Mouse (Mus musculus) left cerebral cortex, postnatal 36 days (tissue): ENCODE data around the gene Vps8. TPM values are rescaled to one million over a fixed set of nuclear protein-coding genes. Genes with fewer than 3 reads are reported as not detected.
"Not testable (repeated sequence)": the region's sequence is repeated elsewhere in the genome, so short reads cannot be mapped to it uniquely, and the experiment has no call there.

Source experiments
- DNase-seq, 2 experiments: peaks; one replicate each; pipeline ENCODE4 v3.0.0; 2021 to 2022; ENCODE audit warnings: low spot score in 2 of 2, mixed read lengths in 1 of 2
- intact Hi-C: fragments of 180-260 bp; cut with DNase I; formaldehyde crosslinking; loops from one replicate; pipeline ENCODE4 v1.15.1; 2025
- total RNA-seq, 2 experiments: library from RNA; stranded (reverse); gene quantifications; 2 replicates each; pipeline ENCODE4 v1.2.3; 2021

Gene Vps8
- total RNA-seq, 2 experiments from 2014 or later, result 52.6 to 55.0 TPM

DNA sequence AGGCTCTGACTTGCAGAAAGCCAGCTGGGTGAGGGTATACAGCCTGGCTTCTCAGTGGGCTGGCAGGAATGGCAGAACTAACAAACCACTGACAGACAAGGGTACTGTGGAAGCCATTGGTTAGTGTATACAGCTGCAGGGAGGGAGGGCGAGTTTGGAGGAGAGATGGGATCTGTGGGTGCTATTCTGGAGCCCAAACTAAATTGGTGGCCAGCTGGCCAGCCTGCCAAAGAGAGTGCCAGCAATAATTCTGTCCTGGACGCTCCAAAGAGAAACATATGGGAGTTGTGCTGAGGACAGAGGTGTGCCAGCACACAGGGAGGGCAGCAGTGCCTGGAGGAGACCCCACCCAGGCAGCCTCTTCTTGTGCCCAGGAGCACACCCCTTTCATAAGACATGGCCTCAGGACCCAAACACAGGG, 220.7 kb downstream of the Vps8 start:
- peak in 1 of 2 experiments; percentile 32 for DNase-seq

DNA sequence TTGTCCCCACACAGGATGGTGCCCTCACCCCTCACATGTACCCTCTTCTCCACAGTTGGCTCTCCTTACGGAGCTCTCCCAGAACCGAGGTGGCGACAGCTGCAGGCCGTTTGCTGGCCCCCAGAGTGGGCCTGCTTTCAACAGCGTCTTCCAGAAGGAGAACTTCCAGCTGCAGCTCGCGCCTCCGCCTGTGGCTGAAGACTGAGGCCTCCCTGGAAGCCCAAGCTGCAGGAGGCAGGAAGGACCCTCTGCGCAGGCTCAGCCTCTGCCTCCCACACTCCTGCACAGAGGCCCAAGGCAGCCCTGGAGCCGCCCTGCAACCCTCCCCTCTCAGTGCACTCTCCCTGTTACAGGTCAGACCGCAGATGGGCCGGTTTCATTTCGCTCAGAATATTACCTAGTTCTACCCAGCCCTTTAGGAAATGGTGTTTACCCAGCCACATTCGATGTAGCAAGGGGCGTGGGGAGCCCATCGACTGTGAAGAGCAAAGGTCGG, 221.2 kb downstream of the Vps8 start:
- DNase-seq, result peak; percentile 38 to 43
- intact Hi-C loops, result no loop called here

More for the DNA sequence above, 220.7 kb downstream of the Vps8 start:
- intact Hi-C loops, result no loop called here

DNA sequence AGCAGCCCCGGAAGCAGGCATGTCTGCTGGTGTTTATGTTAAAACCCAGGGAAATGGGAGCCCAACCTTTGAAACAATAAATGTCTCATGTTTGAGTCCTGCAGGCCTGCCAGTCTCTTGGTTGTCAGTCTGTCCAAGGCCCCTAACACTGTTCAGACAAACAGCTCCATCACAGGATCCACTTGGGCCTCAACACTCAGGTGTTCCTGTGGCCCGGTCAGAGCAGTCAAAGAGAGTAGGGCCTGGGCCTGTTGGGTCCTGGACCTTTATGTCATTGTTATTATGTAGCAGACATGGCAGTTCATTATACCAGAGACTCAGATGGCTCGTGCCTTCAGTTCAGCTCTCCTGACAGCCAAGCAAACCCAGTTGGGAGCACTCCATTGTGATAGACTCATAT, 221.7 kb downstream of the Vps8 start:
- intact Hi-C loops, result no loop called here
- DNase-seq, result no peak

DNA sequence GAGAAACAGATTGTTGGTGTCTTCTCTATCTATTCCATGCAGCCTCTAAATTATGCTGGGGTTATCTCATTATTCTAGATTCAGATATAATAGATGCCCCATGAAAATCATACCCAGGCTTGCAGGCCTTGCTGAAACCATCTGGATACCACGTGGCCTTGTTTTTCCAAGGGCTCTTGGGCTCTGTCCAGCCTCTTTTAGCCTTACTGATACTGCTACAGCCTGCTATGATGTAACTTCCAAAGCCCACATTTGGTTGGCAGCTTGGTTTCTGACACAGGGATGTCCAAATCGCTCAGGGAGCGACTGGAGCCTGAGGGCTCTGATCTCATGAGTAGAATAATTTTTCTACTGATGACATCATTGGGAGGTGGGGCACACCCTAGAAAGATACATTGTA, 223.0 kb downstream of the Vps8 start:
- intact Hi-C loops, result no loop called here
- no peak for DNase-seq

DNA sequence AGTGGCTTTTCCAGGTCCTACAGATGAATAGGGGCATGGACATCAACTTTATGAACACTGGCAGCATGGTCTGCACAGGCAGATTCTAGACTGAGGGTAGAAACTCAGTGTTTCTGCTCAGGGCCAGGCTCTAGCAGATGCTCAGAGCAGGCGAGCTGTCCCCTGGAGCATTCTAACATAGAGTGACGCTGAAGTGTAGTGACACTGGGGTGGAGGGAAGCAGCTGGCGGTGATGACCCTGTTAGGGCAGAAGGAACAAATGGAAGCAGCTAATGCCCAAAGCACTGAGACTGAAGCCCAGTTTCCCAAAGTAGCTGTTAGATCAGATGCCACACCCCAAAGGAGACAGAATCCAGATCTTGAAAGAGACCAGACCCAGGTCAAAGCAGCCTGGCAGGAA, 223.6 kb downstream of the Vps8 start:
- no peak for DNase-seq
- intact Hi-C loops, result no loop called here

DNA sequence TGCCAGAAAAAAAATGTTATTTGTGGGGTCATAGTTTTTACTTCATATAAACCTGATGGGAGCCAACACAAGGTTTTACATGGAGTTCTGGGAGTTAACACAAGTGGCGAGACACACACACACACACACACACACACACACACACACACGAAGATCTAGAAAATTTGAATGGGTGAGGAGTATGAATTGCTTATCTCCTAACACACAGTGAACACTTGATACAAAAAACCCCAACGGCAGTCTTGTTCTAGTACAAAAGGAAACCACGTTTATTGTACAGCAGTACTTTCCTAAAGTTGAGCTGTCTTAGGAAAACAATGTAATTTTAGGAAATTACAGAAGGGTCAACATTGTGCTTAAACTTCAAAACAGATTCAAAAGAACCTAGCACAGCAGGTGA, 225.9 kb downstream of the Vps8 start:
- intact Hi-C loops, result no loop called here
- no peak for DNase-seq

DNA sequence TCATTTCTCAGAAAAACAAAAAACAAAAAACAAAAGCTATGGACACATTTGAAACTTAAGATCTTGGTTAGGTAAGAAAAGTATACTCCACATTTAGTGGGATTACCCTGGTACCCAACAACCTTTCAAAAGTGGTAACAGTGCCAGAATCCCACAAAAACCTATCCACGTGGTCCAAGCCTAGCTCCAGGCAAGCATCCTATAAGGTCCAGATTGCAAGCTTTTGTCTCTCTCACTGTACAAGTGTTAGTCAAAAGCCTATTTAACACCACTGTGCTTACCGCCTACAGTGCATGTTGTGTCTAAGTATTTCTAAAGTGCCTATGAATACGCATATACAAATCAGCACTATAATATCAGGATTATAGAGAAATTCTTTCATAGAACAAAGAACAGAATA, 227.4 kb downstream of the Vps8 start:
- no peak for DNase-seq
- intact Hi-C loops, result loop anchor here (5.0 kb wide), 1 partner anchor 47 kb away; no protein-coding TSS in a partner anchor

DNA sequence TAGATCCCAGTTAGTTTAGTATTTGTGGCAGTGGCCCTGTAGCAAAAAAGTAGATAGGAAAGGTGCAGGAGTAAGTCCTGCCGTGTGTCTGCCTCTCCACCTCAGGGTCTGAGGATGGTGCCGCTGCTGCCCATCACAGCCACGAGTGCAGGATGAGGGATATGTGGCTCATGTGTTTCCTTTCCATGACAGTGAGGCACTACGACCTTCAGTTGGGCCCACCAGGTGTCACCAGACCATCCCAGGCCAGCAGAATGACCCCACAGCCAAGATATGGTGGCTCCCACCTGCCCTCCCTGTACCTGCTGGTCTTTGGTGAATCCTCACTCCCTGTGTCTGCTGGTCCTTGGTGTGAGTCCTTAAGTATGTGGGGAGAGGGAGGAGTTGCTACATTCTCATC, 228.2 kb downstream of the Vps8 start:
- intact Hi-C loops, result loop anchor here (5.0 kb wide), 1 partner anchor 46 kb away; no protein-coding TSS in a partner anchor

DNA sequence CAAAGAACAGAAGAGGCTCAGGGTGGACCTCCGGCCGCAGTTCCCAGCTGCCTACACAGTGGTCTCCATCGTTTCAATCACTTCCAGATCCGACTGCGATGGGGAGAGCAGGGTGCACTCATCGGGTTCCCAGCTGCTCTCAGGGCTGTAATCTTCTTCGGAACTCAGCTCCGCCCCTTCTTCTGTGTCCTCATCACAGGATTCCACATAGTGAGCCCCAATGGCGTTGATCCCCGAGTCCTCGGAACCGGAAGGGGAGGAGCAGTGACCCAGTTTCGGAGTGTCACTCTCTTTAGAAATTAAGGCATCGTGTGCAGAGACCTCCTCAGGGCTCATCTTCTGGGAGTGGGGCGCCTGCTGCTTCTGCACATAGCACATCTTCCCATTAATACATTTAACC, 230.2 kb downstream of the Vps8 start:
- intact Hi-C loops, result loop anchor here (5.0 kb wide), 1 partner anchor 44 kb away; no protein-coding TSS in a partner anchor
- DNase-seq, result no peak

More for the DNA sequence above, 228.2 kb downstream of the Vps8 start:
- no peak for DNase-seq

DNA sequence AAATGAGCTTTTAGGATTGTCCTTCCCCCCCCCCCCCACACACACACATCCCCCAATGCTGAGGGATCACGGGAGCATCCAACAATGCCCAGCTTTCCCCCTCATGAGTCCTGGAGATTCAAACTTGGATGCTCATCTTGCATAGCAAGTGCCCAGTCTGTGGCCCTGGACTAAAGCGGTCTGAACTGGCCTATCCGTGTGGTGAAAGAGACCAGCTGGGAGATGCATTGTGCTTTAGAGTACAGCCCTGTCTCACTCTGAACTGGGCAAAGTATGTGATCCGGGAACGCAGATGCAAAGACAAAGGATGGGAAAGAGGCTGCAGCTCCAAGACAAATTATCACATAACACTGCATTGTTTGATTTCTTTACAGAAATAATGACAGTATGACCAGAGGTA, 231.5 kb downstream of the Vps8 start:
- intact Hi-C loops, result loop anchor here (5.0 kb wide), 1 partner anchor 43 kb away; no protein-coding TSS in a partner anchor
- no peak for DNase-seq

DNA sequence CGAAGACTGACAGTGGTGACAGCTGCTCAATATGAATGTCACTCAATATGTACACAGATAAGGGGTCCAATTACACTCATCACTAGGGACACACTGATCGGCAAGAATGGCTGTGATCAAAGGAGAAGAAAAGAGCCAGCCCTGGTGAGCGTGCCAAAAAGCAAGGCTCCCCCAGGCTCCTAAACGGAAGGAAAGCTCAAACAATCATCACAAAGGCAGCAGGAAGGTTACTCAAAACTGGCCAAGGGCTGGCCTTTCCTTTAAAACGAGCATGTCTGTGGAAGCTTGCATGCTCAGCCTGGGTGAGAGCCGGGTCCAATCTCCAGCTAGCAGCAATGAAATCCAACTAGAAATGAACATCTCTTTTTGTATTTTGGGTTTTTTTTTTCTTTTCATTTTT, 232.4 kb downstream of the Vps8 start:
- intact Hi-C loops, result no loop called here
- no peak for DNase-seq

DNA sequence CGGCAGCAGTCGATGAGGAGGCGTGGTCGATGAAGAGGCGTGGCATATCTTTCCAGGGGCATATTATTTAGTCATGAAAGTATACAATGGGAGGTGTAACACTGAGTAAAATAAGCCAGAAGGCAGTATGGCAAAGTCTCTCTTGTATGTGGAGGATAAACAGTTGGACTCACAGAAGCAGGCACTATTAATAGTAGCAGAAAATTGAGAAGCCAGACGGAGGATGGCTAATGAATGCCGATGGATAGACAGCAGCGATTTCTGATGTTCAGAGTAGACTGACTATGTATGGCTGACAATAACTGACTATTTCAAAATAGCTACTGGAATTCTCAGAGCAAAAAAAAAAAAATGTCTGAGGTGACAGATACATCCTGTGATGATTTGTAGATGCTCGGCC, 233.0 kb downstream of the Vps8 start:
- intact Hi-C loops, result no loop called here
- DNase-seq, result no peak

DNA sequence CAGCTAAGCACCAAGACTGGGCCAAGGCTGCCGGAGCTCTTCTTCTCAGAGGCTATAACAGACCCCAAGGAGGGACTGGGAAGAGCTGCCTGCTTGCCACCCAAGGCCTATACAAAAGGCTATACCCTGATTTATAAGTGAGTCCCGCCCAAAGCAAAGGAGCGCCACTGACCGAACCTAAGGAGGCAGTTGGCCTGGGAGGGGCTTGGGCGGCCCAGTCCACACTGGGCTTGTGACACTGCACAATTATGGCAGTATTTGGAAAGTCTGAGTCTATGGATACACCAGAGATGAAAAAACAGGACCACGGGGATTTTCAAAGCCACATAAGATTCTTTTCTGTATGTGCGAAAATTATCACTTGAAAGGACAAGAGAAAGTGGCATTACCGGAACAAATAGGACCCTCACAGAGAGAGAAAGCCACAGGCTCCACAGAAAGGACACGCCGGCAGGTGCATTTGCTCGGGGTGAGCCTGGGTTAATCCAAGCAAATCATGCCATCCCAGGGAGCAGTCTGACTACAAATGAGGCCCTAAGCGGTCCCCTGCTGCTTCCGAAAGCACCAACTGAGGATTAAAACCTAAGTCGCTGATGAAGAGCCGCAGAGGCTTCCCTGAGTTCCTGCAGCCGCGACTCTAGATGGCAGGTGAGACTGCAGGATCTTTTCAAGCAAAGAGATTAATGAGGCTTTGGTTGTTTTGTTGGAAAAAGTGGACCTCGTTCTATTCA, 241.9 kb downstream of the Vps8 start:
- no peak for DNase-seq
- intact Hi-C loops, result no loop called here

DNA sequence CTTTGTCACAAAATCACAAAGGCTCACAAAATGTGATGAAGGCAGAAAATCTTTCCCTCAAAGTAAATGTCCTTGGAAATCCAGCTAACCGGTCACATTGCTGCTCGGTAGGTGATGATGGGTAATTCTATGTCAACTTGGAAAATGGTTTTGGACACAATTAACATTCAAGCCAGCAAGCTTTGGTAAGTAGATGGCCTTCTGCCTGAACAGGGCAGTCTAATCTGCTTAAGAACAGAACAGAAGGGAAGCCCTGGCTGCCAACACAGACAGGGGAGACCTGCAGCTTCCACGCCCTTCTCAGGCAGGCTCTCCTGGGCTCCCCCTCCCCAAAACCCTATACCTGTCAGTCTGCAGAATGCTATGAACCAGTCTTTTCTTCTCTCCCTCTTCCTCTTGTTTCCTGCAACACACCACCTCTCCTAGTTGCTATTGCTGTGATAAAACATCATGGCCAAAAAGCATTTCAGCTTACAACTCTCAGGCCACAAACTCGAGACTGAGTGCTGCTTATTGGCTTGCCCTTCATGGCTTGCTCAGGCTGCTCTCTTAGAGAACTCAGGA, 242.6 kb downstream of the Vps8 start:
- intact Hi-C loops, result no loop called here
- no peak for DNase-seq

DNA sequence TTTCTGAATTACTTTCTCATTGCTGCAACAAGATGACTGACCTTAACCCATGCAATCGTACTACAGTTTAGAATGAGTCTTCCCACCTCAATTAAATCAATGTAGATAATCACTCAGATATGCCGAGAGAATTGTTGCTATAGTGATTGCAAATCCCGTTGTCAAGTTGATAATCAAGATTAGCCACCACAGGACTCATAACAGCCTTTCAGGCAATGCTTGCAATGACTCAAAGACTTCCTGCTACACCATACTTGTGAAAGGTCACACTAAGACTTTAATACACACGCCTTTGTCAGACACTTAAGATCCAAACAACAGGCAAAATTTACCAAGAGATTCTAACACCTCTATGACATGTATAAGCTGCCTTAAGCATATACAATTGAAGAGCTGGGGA, 249.0 kb downstream of the Vps8 start:
- DNase-seq, result no peak
- intact Hi-C loops, result no loop called here

DNA sequence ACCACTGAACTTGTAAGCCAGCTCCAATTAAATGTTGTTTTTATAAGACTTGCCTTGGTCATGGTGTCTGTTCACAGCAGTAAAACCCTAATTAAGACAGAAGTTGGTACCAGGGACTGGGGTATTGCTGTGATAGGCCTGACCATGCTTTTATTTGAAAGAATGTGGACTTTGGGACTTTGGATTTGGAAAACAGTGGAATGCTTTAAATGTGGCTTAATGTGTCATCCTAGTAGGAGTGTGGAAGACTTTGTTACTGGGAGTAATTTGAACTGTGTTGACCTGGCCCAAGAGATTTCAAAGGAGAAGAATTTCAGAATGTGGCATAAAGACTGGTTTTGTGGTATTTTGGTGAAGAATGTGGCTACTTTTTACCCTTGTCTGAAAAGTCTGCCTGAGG, 250.1 kb downstream of the Vps8 start:
- intact Hi-C loops, DNase-seq: not testable (repeated sequence)

DNA sequence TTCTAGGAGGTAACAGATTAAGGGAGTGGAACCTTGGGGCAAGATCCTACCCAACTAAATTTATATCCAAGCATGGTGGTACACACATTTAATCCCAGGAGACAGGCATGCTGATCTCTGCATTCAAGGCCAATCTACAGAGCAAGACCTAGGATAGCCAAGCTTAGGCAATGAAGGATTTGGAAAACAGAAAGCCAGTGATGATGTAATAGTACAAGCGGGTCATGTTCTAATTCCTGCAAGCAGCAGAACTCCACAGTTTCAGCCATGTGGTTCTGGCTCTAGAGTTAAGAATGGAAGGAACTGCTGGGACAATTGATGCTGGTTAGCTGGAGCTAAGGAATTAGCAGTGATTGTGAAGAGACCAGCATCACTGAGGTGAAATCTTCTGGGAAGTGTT, 250.7 kb downstream of the Vps8 start:
- DNase-seq, intact Hi-C loops: not testable (repeated sequence)

DNA sequence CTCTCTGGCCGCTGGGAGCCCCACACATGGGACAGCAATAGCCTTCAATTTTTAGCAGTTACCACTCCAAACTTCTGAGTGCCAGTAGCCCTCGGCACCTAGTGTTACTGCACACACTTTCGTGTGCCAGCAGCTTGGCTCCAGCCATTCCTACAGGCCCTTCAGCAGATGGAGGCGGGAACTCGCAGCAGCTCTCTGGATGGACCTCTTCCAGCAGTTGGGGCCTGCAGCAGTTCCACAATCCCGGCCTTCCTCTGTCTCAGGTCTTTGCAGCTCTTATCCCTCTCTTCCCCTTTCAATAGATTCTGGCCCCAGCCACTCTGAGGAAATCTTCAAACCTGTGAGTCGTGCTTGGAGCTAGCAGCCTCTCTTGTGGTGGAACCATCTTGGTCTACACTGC, 253.9 kb downstream of the Vps8 start:
- intact Hi-C loops, result no loop called here
- DNase-seq, result no peak

DNA sequence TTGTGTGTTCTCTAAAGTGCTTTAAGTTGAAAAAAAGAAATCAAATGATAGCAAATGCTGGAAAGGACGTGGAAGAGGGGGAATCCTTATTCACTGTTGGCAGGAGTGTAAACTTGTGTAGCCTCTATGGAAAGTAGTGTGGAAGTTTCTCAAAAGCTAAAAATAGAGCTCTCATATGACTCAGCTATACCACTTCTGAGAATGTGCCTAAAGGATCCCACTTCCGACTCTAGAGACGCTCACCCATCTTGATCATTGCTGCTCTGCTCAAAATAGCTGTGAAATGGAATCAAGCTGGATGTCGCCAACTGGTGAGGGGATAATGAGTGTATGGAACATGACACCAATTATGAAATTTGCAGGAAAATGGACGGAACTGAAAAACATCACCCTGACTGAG, 264.5 kb downstream of the Vps8 start:
- DNase-seq, result no peak
- intact Hi-C loops, result no loop called here

DNA sequence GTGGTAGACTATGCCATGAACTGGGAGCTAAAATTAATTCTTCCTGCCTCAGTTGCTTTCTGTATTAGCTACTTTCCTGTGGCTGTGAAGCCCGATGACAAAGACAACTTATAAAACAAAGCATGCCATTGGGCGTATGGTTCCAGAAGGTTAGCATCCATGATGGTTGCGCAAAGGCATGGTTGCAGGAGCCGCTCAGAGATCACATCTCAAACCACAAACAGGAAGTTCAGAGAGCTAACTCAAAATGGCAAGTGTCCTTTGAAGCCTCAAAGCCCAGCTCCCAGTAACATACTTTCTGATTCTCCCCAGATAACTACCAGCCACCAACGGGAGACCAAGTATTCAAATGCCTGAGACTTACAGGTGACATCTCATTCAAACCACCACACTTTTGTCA, 266.2 kb downstream of the Vps8 start:
- intact Hi-C loops, result no loop called here
- no peak for DNase-seq

DNA sequence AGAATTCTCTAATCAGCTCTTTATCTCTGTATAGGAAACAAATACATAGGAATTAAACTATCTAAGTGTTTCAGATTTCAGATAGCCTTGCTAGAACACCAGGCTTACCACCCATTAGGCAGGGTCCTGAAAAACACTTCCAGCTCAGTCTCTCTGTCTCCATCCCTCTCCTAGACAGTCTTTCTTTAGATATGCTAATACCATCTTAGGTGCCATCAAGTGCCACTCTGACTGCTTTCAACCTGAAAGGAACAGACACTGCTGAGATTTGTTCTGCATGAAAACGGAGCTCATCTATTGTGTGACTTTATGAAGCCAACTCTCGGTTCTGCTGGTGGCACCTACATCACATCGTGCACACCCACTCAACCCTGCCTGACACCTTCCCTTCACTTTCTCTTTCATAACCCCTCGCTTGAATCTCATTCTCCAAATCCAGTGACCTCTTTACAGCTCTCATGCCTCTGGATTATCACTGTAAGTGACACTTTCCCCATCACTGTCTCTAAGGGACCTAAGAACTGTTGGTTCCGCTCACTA, 267.4 kb downstream of the Vps8 start:
- DNase-seq, result no peak
- intact Hi-C loops, result no loop called here
